ENCODE assay signal across 8 mouse cellular contexts in genomic region chr11:119913935-119914314, GRCm38 (mm10). TPM values are rescaled to one million over a fixed set of nuclear protein-coding genes. Genes with fewer than 3 reads are reported as not detected.
A peak's percentile ranks its signal among the peaks of the same experiment; 100 is the strongest.
DNase-seq lines count a peak whose midpoint lies in the region; ATAC-seq and TF ChIP-seq lines count a peak whose summit lies in the region.

No protein-coding gene starts in this region.

- H3K27ac ChIP-seq in heart, embryonic 12.5 days (ENCODE audit: poor library complexity, severe bottlenecking): peak overlapping the region; percentile 26; the same call in 1 of the 2 replicates
- peak overlapping the region; percentile 97 for H3K27ac ChIP-seq in hindbrain, embryonic 10.5 days

- ATAC-seq in heart, embryonic 12.5 days (ENCODE audit: insufficient number of reproducible peaks, low FRiP score): peak; percentile 12
- no peak for ATAC-seq in G1E (ENCODE audit: extremely low read depth, insufficient number of reproducible peaks, low FRiP score, poor library complexity, severe bottlenecking)

- H3K4me1 ChIP-seq in heart, embryonic 12.5 days (replicated peaks): peaks cover 54% of the 10 kb centered on the region
- peaks cover 39% of the 10 kb centered on the region for H3K4me1 ChIP-seq in G1E (ENCODE audit: insufficient read depth, low read depth, low read length)
- H3K4me1 ChIP-seq in hindbrain, embryonic 10.5 days (replicated peaks): peaks cover 53% of the 10 kb centered on the region
- peaks cover 78% of the 10 kb centered on the region for H3K4me1 ChIP-seq in megakaryocyte, embryonic 14.5 days

- TF ChIP-seq CTCF in G1E (IDR thresholded peaks at IDR 0.05; ENCODE audit: low read depth, low read length): no peak

- H3K4me3 ChIP-seq in heart, embryonic 12.5 days: peak overlapping the region; percentile 75
- peak overlapping the region; percentile 90 for H3K4me3 ChIP-seq in G1E (ENCODE audit: low read depth, low read length)
- H3K4me3 ChIP-seq in hindbrain, embryonic 10.5 days: peak overlapping the region; percentile 97
- peak overlapping the region; percentile 96 for H3K4me3 ChIP-seq in megakaryocyte, embryonic 14.5 days (replicated peaks)

- no peak for DNase-seq in heart, adult 18-20 months
- peak; percentile 53 for DNase-seq in G1E (ENCODE audit: low spot score)
- DNase-seq in hindbrain, embryonic 10.5 days (ENCODE audit: low spot score): no peak
- no peak for DNase-seq in cerebellum, postnatal 4 days (ENCODE audit: low spot score in 2 of 2)
- no peak for DNase-seq in spleen, postnatal 36 days (ENCODE audit: low spot score in 2 of 2)
- no peak for DNase-seq in layer of hippocampus, adult 18-20 months (ENCODE audit: low spot score in 2 of 2)

- H3K27me3 ChIP-seq in heart, embryonic 12.5 days (replicated peaks): no peaks in the 10 kb centered on the region
- peaks cover 3% of the 10 kb centered on the region for H3K27me3 ChIP-seq in G1E (ENCODE audit: insufficient read depth, low read length)
- H3K27me3 ChIP-seq in hindbrain, embryonic 10.5 days (ENCODE audit: insufficient read depth, poor library complexity, severe bottlenecking): no peaks in the 10 kb centered on the region
- peaks cover 1% of the 10 kb centered on the region for H3K27me3 ChIP-seq in megakaryocyte, embryonic 14.5 days (replicated peaks)

- WGBS in heart, embryonic 12.5 days: under 1% methylated on average over 24 of the region's 26 CpGs
- WGBS in hindbrain, embryonic 10.5 days: 0% methylated on average over 26 of the region's 26 CpGs

- H3K4me2 ChIP-seq in heart, embryonic 12.5 days: peak overlapping the region; percentile 82

- peak overlapping the region; percentile 89 for H3K9ac ChIP-seq in heart, embryonic 12.5 days

- peaks cover 29% of the 10 kb centered on the region for H3K36me3 ChIP-seq in heart, embryonic 12.5 days
- peaks cover 42% of the 10 kb centered on the region for H3K36me3 ChIP-seq in G1E (replicated peaks)
- peaks cover 38% of the 10 kb centered on the region for H3K36me3 ChIP-seq in hindbrain, embryonic 10.5 days
- peaks cover 40% of the 10 kb centered on the region for H3K36me3 ChIP-seq in megakaryocyte, embryonic 14.5 days (replicated peaks; ENCODE audit: low read length)

- no peaks in the 10 kb centered on the region for H3K9me3 ChIP-seq in heart, embryonic 12.5 days (replicated peaks)
- H3K9me3 ChIP-seq in G1E (replicated peaks): no peaks in the 10 kb centered on the region
- no peaks in the 10 kb centered on the region for H3K9me3 ChIP-seq in hindbrain, embryonic 10.5 days
- peaks cover 4% of the 10 kb centered on the region; the same call in 1 of the 2 replicates for H3K9me3 ChIP-seq in megakaryocyte, embryonic 14.5 days

RNA-seq across cellular contexts. Expression of gene Chmp6, which starts 0.7 kb away (rescaled TPM):
- 67.8 and 70.4 TPM in 2 replicates for polyA plus RNA-seq in heart, embryonic 12.5 days (2016; fragmentation: Nextera tagmentation; extraction: Ambion mirVana)
- total RNA-seq in heart, adult 18-20 months (2021): 10 to 100 TPM; 27.8 to 30.2 TPM
- 6.7 and 8.4 TPM in 2 replicates for total RNA-seq in G1E (2014; fragmentation: Nextera tagmentation)
- total RNA-seq in G1E (2017): 28.5 and 30.8 TPM in 2 replicates
- polyA plus RNA-seq in G1E (2012): 53.1 and 59.0 TPM in 2 replicates
- 112 and 114 TPM in 2 replicates for polyA plus RNA-seq in hindbrain, embryonic 10.5 days (2016; fragmentation: Nextera tagmentation; extraction: Ambion mirVana)
- polyA plus RNA-seq in megakaryocyte, embryonic 14.5 days (2012; ENCODE audit: insufficient read depth, low replicate concordance): 58.8 and 62.5 TPM in 2 replicates
- 10 to 100 TPM; 33.7 to 36.0 TPM for total RNA-seq in layer of hippocampus, adult 18-20 months (2021)

RNA-seq across cellular contexts. Expression of gene Baiap2, which starts 28.6 kb away (rescaled TPM):
- 15.6 and 16.4 TPM in 2 replicates for polyA plus RNA-seq in heart, embryonic 12.5 days (2016; fragmentation: Nextera tagmentation; extraction: Ambion mirVana)
- total RNA-seq in heart, adult 18-20 months (2021): 10 to 100 TPM in 1 of 2 experiments, 1 to 10 TPM in 1; 6.5 to 10.7 TPM
- total RNA-seq in G1E (2014; fragmentation: Nextera tagmentation) (0.39 and 0.98 TPM in 2 replicates), G1E (2017) (3.4 and 3.6 TPM in 2 replicates)
- polyA plus RNA-seq in G1E (2012): 14.0 and 19.5 TPM in 2 replicates
- polyA plus RNA-seq in hindbrain, embryonic 10.5 days (2016; fragmentation: Nextera tagmentation; extraction: Ambion mirVana): 9.8 and 11.0 TPM in 2 replicates
- 37.8 and 62.9 TPM in 2 replicates for polyA plus RNA-seq in megakaryocyte, embryonic 14.5 days (2012; ENCODE audit: insufficient read depth, low replicate concordance)
- 100 to 1,000 TPM; 257 to 261 TPM for total RNA-seq in layer of hippocampus, adult 18-20 months (2021)
